Mouse (Mus musculus) left cerebral cortex, postnatal 14 days (tissue): ENCODE results near the gene Kcp. TPM values are rescaled to one million over a fixed set of nuclear protein-coding genes. Genes with fewer than 3 reads are reported as not detected.

Experiments used
- DNase-seq, 2 experiments: peaks; one replicate each; pipeline ENCODE4 v3.0.0; 2021 to 2022; ENCODE audit warnings: low spot score in 2 of 2, mixed read lengths in 1 of 2
- intact Hi-C: fragments of 180-260 bp; cut with DNase I; formaldehyde crosslinking; loops from one replicate; pipeline ENCODE4 v1.15.1; 2025
- total RNA-seq, 2 experiments: library from RNA; stranded (reverse); gene quantifications; 2 replicates each; pipeline ENCODE4 v1.2.3; 2021

Gene Kcp
- total RNA-seq, 2 experiments from 2014 or later: 5.9 to 7.6 TPM

GRCm38 (mm10) chr6:29430681-29431420 lies 76.9 kb downstream of the Kcp start:
- DNase-seq: no peak
- intact Hi-C loops: no loop called here

- no peak for DNase-seq
- intact Hi-C loops: no loop called here
These were observed 79.6 kb downstream of the Kcp start for GRCm38 (mm10) chr6:29428171-29428570.

GRCm38 (mm10) chr6:29426331-29426730 lies 81.4 kb downstream of the Kcp start:
- intact Hi-C loops: no loop called here
- DNase-seq: no peak

- DNase-seq: no peak
- intact Hi-C loops: no loop called here
These were observed 82.6 kb downstream of the Kcp start for GRCm38 (mm10) chr6:29425118-29425517.

Other genes starting within 250 kb of the Kcp start
- 1 to 10 TPM; 5.7 to 6.5 TPM for gene Hilpda, start 235.5 kb downstream of the Kcp start, total RNA-seq
- under 1 TPM in 1 of 2 experiments, not detected in 1; 0.44 TPM for gene Fam71f2, start 228.4 kb downstream of the Kcp start, total RNA-seq
- gene Fam71f1, start 188.8 kb downstream of the Kcp start, total RNA-seq: not detected
- gene Calu, start 159.9 kb downstream of the Kcp start, total RNA-seq: 10 to 100 TPM; 88.7 to 89.1 TPM
- gene Opn1sw, start 119.5 kb downstream of the Kcp start, total RNA-seq: under 1 TPM; 0.33 to 0.66 TPM
- 100 to 1,000 TPM in 1 of 2 experiments, 10 to 100 TPM in 1; 90.1 to 104 TPM for gene Ccdc136, start 111.6 kb downstream of the Kcp start, total RNA-seq
- gene Flnc, start 74.7 kb downstream of the Kcp start, total RNA-seq: 1 to 10 TPM; 2.0 to 2.2 TPM
- gene Atp6v1f, start 40.2 kb downstream of the Kcp start, total RNA-seq: 100 to 1,000 TPM; 253 to 268 TPM
- 1 to 10 TPM in 1 of 2 experiments, under 1 TPM in 1; 0.70 to 1.3 TPM for gene Atp6v1fnb, start 36.5 kb downstream of the Kcp start, total RNA-seq
- gene Irf5, start 18.7 kb upstream of the Kcp start, total RNA-seq: 1 to 10 TPM; 3.6 to 4.9 TPM
- gene Tnpo3, start 101.9 kb upstream of the Kcp start, total RNA-seq: 10 to 100 TPM; 67.1 to 70.3 TPM
- 10 to 100 TPM; 27.6 to 30.0 TPM for gene Tspan33, start 186.3 kb upstream of the Kcp start, total RNA-seq
- 1 to 10 TPM; 9.8 TPM for gene Smo, start 227.6 kb upstream of the Kcp start, total RNA-seq